Mouse (Mus musculus): Measurements from ENCODE around the gene Cflar. TPM values are rescaled to one million over a fixed set of nuclear protein-coding genes. Genes with fewer than 3 reads are reported as not detected.
"Not testable (repeated sequence)": the region's sequence is repeated elsewhere in the genome, so short reads cannot be mapped to it uniquely, and the experiment has no call there.

The Cflar gene
- total RNA-seq, 2 experiments from 2014 or later = 109 to 110 TPM

DNA sequence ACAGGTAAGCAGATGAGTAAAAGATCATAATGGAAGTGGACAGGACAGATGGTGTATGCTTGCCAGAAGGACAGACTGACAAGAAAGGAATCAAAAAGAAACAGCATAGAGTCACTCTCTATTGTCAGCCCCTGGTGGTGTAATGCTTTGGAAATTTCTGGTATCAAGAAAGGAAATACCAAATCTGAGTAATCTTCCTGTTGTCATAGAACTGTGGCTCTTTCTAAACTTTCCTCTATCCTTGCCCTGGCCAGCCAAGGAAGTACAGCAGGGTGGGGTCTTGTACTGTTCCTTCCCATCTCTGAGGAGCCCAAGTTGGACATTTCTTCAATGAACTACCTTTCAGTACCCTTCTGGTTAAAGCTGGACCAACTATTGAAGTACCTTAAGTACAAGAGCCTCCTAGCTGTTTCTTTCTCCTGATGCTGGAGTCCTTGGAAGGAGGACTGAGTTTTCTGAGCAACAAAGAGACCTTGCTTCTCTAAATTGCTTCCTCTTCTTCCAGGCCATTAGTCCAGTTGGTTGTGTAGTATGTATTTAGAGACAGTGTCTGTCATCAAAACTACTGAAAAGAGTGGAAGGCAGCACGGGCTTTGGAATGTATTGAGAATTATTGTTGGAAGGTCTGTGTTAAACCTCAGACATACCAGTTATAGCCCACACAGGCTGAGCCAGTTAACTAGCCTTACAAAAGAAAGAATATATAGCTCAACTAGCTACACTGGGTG lies 15.9 kb downstream of the Cflar start:
- no peak for DNase-seq (ENCODE audit: low spot score in 2 of 2)

DNA sequence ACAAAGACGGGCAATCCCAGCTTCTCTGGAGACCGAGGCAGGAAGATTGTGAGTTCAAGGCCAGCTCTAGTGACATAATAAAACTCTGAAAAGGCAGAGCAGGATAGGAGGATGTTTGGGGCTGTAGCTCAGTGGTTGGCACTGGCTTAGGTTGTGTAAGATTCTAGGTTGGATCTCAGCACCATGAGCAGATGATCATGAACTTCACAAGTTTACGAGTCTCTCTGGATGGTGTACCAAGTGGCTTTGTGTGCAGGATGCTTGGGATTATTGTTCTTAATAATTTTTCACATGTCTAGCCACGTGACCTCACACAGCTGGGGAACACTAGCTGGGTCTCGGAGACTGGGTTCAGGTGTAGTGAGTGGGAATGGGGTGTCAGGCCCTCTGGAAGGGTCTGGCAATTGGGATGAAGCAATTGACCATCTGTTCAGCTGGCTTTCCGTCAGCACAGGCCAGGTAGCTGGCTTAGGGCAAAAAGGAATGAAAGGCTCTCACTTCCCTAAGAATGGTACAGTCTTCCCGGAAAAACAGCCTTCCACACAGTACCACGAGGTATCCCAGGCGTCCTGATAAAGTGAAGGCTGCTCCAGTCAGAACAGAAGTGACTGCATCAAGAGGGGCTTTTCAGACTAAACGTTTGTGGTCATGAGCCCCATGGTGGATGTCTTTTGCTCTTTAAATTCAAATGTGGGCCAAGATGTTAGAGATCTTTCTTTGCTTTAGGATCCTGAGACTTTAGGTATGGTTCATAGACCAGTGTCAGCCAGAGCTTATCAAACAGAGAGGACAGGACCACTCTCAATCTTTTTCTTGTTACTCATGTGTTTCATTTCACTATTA lies 16.7 kb downstream of the Cflar start:
- no peak for DNase-seq (ENCODE audit: low spot score in 2 of 2)

DNA sequence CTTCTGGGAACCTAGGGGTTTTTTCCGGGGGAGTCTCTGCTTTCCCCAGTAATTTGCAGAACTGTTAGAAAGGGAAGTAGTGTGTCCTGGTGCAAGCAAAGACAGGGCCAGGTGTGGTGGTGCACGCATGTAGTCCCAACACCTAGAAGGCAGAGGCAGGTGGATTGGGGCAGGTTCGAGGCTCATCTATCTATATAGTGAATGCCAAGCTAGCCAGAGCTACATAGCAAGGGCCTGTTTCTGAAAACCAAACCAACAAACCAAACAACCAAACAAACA lies 17.2 kb downstream of the Cflar start:
- no peak for DNase-seq (ENCODE audit: low spot score in 2 of 2)

DNA sequence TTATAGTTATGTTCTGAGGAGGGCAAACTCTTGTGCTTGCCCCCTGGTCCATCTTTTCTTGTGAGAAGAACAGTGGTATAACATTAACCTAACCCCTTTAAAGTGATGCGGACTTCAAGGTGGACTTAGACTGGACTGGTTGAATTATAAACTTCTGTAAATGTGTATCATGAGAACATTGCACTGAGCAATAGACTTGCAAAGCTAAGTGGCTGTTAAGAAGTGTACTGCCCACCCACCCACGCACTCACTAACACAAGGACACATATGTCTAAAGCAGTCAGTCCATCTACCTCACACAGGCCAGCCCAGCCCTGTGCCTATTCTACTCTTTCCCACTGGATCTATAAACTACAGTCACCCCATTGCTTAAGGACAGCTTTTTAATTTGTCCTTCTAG lies 22.3 kb downstream of the Cflar start:
- no peak for DNase-seq (ENCODE audit: low spot score in 2 of 2)

DNA sequence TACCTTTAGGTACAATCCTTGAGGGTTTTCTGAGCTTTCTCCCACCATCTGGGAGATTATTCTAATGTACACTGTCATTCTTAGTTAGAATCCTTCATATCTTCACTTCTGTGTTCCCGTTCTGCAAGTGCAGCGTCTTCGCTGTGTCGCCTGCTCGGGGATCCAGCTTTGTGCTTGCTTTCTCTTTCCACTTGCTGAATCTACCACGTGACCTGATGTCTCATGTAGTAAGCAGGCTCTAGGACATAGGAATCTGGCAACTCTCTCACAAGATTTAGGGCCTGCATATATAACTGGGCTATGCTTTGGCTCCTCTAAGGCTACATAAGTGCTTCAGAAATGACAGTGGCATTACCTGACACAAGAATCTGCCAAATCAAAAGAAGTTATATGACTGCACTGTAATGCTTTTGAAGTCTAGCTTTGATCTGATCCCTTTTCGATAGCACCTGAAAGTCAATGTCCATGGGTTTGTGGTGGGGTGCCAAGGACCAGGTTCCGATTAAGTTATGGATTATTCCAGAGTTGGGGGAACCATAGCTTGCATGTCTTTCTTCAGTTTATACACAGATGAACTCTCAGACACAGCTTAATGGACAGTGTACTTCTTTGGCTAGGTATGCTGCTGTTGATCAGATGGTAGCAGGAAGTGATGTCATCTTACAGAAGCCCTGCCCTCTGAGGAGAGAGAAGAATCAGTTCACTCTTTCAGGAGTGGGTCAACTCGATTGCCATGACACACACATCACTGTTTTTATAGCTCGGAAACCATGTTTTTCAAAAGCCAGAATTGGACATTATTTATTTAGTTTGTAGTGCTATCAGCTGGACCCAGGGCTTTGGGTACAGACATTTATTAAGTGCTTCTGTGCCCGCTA lies 23.0 kb downstream of the Cflar start:
- no peak for DNase-seq (ENCODE audit: low spot score in 2 of 2)

DNA sequence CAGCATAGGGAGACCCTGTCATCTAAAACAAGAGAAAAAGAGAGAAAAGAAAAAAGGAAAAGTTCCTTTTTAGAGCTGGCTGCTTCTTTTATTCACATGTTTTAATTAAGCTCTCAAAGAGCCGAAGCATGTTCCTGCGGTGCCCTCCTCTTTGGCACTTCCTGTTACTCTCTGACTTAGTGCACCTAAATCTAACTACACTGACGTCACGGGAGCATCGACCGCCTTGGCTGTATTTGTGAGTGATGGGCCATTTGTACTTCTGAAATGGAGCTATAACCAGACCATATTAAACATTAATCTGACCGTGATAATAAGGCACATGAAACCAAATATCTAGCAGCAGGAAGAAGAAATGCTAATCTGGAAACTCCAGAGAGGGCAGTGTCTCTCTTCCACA lies 24.7 kb downstream of the Cflar start:
- no peak for DNase-seq (ENCODE audit: low spot score in 2 of 2)

DNA sequence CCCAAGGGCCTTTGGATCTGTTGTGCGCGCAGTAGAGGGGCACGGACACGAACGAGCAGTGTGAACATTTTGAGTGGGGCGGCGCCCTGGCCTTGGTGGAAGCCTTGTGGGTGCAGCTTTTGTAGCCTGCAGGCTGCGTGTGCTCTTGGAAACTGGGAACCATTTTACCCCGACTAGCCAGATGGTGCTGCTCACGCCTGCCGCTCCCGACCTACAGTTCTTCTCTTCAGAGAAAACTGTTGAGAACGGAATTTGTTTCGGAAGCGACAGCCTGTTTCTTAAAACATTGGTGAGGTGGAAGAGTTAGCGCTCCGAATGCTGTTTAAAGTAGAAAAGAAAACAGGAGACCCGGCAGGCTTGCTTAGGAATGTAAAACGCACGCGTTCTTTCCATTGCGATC lies 25.7 kb downstream of the Cflar start:
- no peak for DNase-seq (ENCODE audit: low spot score in 2 of 2)

DNA sequence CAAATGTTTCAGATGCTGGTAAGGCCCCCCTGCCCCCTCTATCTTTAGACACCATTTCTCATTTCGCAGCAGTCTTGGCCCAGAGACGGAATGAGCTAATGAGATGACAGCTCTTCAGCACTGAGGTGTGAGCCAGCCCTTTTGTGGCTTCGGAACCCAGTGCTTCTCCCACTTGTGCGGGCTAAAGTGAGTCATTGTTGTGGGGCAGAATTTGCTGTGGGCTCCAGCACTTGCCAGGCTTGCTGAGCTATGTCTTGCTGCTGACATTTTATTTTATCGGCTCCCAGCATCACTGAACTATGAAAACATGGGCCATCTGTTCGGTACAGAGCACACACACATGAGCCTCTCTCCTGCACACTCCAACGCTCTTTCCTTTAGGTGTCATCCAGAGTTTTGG lies 28.2 kb downstream of the Cflar start:
- no peak for DNase-seq (ENCODE audit: low spot score in 2 of 2)

DNA sequence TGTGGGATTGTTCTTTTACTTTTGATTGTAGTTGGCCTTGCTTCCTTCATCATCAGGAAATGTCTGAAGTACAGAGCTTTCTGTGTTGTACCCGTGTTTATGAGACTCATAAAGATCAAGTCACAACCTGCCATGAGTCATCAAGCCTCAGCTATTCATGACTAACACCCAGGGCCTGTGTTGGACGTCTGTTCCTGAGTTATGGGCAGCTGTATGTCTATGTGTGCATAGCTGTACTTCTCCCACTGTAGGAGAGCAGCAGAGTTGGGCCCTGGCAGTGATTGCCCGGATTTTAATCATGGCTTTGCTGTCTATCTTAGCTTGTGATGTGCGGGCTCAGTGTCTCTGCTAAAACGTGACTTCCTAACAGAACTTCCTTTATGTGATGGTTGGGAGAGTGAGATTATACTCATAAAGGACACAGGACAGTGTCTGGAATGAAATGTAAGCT lies 31.3 kb downstream of the Cflar start:
- no peak for DNase-seq (ENCODE audit: low spot score in 2 of 2)

DNA sequence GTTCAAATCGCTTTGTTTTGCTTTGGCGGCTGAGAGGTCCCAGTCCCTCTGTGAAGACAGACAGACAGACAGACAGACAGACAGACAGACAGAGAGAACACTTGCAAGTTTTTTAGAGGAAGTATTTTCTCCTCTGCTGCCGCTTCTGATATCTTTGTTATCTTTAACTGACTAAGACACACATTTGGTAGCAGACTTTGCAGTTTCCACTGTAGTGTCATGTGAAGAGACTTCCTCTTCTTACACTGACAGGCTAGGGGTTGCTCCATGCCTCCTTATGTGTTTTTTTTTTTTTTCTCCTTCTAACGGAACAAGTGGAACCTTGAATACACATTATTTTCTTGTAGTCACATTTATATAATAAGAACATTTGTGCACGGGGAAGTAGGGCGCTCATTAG lies 31.9 kb downstream of the Cflar start:
- DNase-seq (ENCODE audit: low spot score in 2 of 2) = peak in 1 of 2 experiments; percentile 14

DNA sequence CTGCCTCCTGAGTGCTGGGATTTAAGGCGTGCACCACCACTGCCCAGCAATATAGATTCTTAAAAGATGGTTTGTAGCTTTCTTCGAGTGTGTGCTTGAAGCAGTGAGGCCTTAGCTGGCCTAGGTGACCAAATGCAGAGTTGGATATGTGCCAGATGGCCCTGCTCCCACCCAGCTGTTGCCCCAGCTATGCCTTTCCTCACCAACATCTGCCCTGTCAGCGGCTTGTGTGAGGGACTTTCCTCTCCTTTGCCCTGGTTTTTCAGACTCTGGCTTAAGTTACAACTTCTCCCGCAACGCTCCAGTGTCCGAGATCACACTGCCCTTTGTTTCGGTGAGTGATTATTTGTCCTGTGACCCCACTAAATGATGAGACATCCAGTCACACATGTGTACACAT lies 33.3 kb downstream of the Cflar start:
- peak in 1 of 2 experiments; percentile 25 for DNase-seq (ENCODE audit: low spot score in 2 of 2)

DNA sequence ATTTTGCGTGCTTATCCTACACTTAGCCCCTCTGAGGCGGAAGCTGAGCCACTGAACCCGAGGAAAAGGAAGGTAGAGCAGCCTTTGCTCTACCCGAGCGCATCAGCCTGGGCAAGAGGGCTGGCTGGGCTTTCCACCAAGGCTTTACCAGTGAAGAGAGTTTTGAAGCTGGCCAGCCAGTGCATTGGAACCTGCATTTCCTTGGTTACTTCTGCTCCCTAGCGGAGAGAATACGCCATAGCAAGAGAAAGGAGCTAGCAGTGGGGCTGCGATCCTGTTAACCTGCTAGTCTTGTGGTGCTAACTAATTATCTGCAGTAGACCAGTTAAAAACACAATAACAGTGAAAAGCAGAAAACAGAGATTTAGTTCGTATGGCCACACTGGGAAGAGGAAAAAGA lies 35.6 kb downstream of the Cflar start:
- DNase-seq (ENCODE audit: low spot score in 2 of 2) = no peak

DNA sequence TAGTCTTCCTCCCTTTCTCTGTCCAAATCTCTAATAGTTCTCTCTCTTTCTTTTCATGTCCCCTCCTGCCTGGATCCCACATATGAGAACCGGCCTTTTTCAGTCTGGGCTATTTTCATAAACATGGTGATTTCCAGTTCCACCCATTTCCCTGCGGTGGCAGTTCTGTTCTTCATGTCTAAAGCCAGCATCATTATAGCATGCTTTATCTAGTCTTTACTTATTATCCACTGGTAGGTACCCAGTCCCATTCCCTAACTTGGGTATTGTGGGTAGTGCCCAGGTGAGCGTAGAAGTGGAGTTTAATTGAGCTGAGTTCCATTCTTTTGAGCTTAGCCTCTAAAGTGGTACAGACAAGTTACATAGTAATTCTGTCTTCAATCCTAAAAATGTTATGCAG lies 48.1 kb downstream of the Cflar start:
- DNase-seq (ENCODE audit: low spot score in 2 of 2) = no peak

DNA sequence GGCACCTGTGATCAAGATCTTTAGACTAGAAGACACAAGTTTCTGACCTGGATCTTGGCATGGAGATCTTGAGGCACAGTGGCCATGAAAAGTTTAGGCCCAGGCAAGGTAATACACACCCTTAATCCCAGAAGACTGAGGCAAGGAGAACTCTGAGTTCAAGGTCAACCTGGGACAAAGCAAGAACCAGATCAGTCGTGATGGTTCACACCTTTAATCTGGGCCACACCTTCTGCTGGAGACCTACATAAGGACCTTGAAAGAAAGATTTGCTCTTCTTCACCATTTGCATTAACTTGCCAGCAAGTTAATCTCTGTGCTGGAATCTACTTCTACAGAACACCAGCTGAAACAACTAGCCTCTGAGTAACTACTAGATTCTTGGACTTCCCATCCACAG lies 49.3 kb downstream of the Cflar start:
- no peak for DNase-seq (ENCODE audit: low spot score in 2 of 2)

DNA sequence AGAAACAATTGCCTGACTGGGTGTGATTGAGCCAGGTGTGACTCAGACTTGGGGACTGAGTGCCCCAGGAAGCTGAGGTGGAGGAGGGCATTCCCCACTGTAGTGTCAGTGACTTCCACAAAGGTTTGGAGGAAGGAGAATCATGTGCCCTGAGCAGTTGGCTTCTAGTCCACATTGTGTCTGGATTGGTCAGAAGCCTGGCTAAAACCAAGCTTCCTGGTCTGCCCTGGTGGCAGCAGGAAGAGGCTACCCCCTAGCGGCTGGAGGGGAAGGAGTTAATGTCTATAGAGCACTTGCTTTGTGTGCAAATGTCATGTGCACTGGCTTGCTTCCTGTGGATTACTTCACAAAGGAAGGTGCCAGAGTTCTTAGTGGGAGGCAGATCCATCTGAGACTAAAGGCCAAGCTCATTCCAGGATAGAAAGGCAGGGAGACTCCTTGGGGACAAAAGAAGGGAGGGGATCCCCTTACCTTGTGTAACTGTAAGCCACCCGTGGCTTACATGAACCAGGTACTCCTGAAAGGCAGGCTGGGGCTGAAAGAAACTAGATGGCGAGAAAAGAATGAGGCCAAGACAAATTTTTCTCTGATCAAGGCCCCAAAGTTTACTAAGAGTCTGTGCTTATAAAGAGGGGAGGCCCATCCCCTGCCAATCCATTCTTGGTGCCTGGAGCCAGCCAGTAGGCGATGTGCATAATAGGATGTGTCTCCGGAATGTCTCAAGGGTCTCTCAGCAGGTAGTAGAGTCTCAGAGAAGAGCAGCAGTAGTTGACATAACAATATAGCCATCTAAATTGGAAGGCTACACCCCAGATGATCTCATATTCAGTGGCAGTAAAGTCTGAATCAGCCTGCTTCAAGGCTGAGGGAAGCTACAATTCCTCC lies 50.3 kb downstream of the Cflar start:
- DNase-seq (ENCODE audit: low spot score in 2 of 2) = not testable (repeated sequence)

DNA sequence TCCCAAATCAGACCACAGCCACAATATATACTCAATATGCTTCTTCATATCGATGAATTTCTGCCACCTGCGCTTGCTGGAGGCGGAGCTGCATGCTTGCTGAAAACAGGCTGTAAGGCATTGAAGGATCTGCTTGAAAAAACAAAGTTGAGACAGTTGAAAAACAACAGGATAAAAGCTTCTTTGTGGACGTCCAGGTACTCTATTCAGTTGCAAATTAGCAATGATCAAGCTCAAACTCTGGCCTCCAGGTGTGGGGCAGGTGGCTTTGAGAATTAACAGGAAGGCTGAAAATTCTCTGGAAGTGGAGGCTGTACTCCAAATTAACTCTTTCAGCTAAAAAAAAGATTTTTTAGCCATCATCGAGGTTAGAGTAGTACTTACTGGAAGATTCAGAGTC lies 51.3 kb downstream of the Cflar start:
- no peak for DNase-seq (ENCODE audit: low spot score in 2 of 2)

DNA sequence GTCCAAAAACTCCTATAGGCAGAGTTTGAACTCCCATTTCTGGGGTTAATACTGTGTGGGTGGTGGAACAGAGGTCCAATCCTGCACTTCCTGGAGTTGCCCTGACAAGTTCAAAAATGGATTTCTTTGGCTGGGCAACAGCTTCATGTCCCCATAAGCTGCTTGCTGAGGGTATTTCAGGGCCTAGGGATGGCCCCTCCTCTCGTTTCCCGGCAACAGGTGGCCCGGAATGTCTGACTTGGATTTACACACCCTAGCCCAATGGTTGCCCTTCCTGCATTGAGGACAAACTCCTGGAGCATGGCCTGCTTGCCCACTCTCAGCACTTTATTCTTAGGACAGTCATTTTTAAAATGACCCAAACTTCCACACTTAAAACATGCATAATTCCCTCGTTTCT lies 55.1 kb downstream of the Cflar start:
- DNase-seq (ENCODE audit: low spot score in 2 of 2) = not testable (repeated sequence)

DNA sequence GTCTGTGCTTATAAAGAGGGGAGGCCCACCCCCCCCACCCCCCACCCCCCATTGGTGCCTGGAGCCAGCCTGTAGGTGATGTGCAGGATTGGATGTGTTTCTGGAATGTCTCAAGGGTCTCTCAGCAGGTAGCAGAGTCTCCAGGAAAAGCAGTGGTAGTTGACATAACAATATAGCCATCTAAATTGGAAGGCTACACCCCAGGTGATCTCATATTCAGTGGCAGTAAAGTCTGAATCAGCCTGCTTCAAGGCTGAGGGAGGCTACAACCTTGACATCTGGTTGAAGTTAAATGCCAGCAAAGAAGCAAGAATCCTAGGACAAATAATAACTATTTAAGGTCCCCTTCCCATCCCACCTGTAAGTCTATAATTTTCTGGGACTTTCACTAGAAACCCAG lies 57.8 kb downstream of the Cflar start:
- no peak for DNase-seq (ENCODE audit: low spot score in 2 of 2)

DNA sequence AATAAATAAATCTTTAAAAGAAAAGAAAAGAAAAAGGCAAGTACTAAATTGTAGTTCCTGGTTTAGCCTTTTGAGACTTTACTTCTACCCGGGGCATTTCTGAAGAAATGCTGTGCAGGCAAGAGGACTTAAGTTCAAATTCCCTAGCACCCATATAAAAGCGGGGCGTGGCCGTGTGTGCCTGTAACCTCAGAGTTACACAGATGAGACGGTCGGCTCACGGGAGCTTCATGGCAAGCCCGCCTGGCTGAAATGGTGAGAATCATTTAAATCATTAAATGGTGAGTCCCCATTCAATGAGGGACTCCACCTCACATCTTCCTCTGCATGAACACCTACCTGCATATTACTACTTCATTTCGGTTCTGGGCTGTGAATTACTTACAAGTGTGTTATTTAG lies 58.4 kb downstream of the Cflar start:
- DNase-seq (ENCODE audit: low spot score in 2 of 2) = no peak

DNA sequence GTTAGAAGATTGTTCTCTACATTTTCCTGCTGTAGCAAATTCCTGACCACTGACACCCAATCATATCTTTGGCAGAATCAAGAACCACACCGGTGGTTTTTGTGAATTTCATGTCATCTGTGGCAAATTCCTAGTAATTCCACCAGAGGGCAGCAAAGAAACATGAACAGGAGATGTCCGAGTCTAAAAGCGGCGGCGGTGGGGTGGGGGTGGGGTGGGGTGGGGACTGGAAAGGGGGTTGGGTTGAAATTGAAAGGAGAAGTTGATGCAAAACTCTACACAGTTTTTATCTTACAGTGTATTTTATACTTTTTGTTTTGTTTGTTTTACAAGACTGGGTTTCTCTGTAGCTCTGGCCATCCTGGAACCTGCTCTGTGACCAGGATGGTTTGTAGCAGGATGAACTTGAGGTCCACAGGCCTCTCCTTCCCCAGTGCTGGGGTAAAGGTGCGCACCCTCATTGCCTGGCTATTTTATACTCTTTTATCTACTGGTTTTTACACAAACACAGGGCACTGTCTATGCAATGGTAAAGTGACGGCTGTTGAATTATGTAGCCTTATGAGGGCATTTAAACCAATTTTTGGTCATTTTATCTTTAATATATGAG lies 58.9 kb downstream of the Cflar start:
- peak in 1 of 2 experiments; percentile 51 for DNase-seq (ENCODE audit: low spot score in 2 of 2)

Data from adrenal gland, adult 18-20 months (tissue).